Mouse (Mus musculus): Measurements from ENCODE around the gene Cdh22. TPM values are rescaled to one million over a fixed set of nuclear protein-coding genes. Genes with fewer than 3 reads are reported as not detected.

The Cdh22 gene
- 11.0 and 13.1 TPM in 2 replicates for polyA plus RNA-seq (2015; fragmentation: Nextera tagmentation; extraction: Ambion mirVana)

DNA sequence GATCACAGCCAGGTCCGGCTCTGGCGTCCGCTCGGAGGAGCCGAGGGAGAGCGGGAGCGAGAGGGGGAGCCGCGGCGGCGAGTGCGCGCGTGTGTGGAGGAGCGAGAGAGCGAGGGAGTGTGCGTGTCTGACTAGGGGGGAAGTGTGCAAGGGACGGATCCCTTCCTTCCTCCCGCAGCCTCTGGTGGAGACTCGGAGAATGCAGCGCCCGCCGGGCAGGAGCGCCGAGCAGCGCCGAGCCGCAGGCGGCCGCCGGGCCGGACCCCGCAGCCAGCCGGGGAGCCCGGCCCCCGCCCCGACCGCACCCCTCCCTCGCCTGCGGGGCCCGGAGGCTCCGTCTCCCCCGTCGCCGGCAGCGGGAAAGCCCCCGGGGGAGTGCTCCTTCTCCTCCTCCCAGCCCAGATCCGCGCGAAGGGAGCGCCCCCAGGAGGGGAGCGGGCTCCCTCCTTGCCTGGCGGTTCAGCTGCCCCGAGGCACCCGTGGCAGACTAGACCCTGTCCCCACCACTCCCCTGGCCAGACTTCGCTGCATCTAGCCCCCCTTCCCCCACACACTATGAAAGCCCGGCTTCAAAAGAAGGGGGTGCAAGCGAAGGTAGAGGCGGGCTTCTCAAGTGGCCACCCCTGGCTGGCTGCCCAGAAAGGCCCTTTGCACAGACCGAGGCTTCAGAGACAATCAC lies at the start of gene Cdh22:
Gene Cdh22 (minus strand): TSS at position 241 of the 679 bp plus-strand sequence.
- Histone ChIP-seq H3K27ac (ENCODE audit: low read depth, low read length) (peak within 1 kb of the TSS; percentile 72), H3K36me3 (ENCODE audit: control insufficient read depth, insufficient read depth, low read length) (no peaks in the 10 kb centered on the region), H3K9ac (ENCODE audit: low read depth, low read length) (peak within 1 kb of the TSS; percentile 81), H3K4me2 (ENCODE audit: low read length) (peak within 1 kb of the TSS; percentile 99), H3K9me3 (ENCODE audit: control insufficient read depth, low read length) (no peaks in the 10 kb centered on the region), H3K4me3 (ENCODE audit: low read length) (peak within 1 kb of the TSS; percentile 79), H3K27me3 (replicated peaks; ENCODE audit: control insufficient read depth, insufficient read depth, low read length) (peaks cover 21% of the 10 kb centered on the region), H3K4me1 (ENCODE audit: control insufficient read depth, insufficient read depth, low read depth, low read length) (peaks cover 14% of the 10 kb centered on the region)
- ATAC-seq, result peak; percentile 78
- 1% methylated on average over 30 of the region's 60 CpGs for WGBS

DNA sequence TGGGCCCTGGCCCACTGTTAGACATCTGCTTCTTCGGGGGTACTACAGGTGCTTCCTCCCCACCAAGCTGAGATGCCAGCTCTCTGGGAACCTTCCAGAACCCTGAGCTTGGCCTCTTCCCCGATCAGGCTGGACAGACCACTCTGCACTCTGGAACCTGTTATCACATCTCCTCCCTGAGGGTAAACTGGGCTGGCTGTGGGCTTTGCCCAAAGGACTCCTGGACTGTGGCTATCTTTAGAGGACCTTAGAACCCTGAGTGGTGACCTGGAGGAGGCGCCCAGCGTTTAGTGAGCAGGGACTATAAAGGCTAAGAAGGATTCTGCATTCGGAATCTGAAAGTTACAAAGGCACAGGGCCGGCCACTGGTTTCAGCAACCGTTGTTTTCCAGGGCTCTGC lies 49.7 kb upstream of the Cdh22 start:
- peaks cover 31% of the 10 kb centered on the region for H3K4me1 ChIP-seq (ENCODE audit: control insufficient read depth, insufficient read depth, low read depth, low read length)
- H3K9me3 ChIP-seq (ENCODE audit: control insufficient read depth, low read length), result no peaks in the 10 kb centered on the region
- 82% methylated on average over 7 of the region's 7 CpGs for WGBS
- no peak overlapping the region for H3K9ac ChIP-seq (ENCODE audit: low read depth, low read length)
- no peak overlapping the region for H3K4me3 ChIP-seq (ENCODE audit: low read length)
- peaks cover 6% of the 10 kb centered on the region; the same call in 1 of the 2 replicates for H3K36me3 ChIP-seq (ENCODE audit: control insufficient read depth, insufficient read depth, low read length)
- no peak overlapping the region for H3K27ac ChIP-seq (ENCODE audit: low read depth, low read length)
- no peak overlapping the region for H3K4me2 ChIP-seq (ENCODE audit: low read length)
- H3K27me3 ChIP-seq (replicated peaks; ENCODE audit: control insufficient read depth, insufficient read depth, low read length), result no peaks in the 10 kb centered on the region
- ATAC-seq, result no peak

DNA sequence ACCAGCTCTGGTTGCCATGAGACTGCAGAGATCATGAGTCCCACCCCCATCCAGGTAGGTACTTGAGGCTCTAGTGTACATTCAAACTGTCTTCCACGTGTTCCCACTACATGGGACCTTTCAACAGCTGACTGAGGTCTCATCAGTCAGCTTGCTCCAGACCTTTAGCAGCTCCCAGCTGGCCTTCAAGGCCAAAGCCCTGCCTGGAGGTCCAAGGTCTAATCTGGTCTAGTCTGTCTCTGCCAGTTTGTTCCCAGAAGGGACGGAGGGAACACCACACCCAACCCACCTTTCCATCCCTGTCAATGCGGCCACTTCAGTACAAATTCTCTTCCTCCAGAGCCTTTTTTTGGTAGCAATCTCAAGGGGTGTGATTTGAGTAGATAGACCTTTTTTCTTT lies 49.0 kb upstream of the Cdh22 start:
- peaks cover 26% of the 10 kb centered on the region for H3K4me1 ChIP-seq (ENCODE audit: control insufficient read depth, insufficient read depth, low read depth, low read length)
- H3K27ac ChIP-seq (ENCODE audit: low read depth, low read length), result no peak overlapping the region
- no peak overlapping the region for H3K9ac ChIP-seq (ENCODE audit: low read depth, low read length)
- no peak for ATAC-seq
- H3K27me3 ChIP-seq (replicated peaks; ENCODE audit: control insufficient read depth, insufficient read depth, low read length), result no peaks in the 10 kb centered on the region
- no peaks in the 10 kb centered on the region for H3K9me3 ChIP-seq (ENCODE audit: control insufficient read depth, low read length)
- peaks cover 6% of the 10 kb centered on the region; the same call in 1 of the 2 replicates for H3K36me3 ChIP-seq (ENCODE audit: control insufficient read depth, insufficient read depth, low read length)
- 91% methylated on average over 3 of the region's 3 CpGs for WGBS
- H3K4me2 ChIP-seq (ENCODE audit: low read length), result no peak overlapping the region
- H3K4me3 ChIP-seq (ENCODE audit: low read length), result no peak overlapping the region

DNA sequence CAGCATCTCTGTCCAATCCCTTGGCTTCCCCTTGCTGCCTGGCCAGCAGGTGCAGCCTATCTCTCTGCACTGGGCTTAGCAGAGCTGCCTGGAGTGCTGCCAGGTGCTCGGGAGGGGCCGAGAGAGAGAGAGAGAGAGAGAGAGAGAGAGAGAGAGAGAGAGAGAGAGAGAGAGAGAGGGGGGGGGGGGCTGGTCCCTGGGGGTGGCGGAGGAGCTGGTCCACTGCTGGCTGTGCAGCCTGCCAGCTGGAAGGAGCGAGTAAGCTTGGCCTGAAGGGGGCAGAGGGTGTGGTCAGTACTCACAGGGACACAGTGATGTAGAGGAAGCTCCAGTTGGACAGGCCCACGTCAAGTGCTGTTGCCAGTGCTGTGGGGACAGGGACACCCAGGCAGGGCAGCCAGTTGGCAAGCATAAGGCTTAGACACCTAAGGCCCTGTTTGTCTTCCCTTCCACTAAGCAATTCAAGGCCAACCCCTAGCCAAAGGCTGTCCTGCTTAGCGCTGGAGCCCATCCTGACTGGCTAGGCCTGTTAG lies 47.2 kb upstream of the Cdh22 start:
- Histone ChIP-seq H3K4me3 (ENCODE audit: low read length) (no peak overlapping the region), H3K36me3 (ENCODE audit: control insufficient read depth, insufficient read depth, low read length) (peaks cover 10% of the 10 kb centered on the region), H3K4me1 (ENCODE audit: control insufficient read depth, insufficient read depth, low read depth, low read length) (peaks cover 14% of the 10 kb centered on the region), H3K9me3 (ENCODE audit: control insufficient read depth, low read length) (no peaks in the 10 kb centered on the region), H3K27me3 (replicated peaks; ENCODE audit: control insufficient read depth, insufficient read depth, low read length) (no peaks in the 10 kb centered on the region), H3K9ac (ENCODE audit: low read depth, low read length) (no peak overlapping the region), H3K4me2 (ENCODE audit: low read length) (no peak overlapping the region), H3K27ac (ENCODE audit: low read depth, low read length) (peak overlapping the region; percentile 21; the same call in 1 of the 2 replicates)
- WGBS, result 37% methylated on average over 5 of the region's 6 CpGs
- peak; percentile 41; the same call in 1 of the 2 replicates for ATAC-seq

GRCm38 (mm10) chr2:165279351-165279750 lies 44.7 kb upstream of the Cdh22 start:
- H3K9ac ChIP-seq (ENCODE audit: low read depth, low read length), result no peak overlapping the region
- H3K4me1 ChIP-seq (ENCODE audit: control insufficient read depth, insufficient read depth, low read depth, low read length), result peaks cover 18% of the 10 kb centered on the region
- H3K9me3 ChIP-seq (ENCODE audit: control insufficient read depth, low read length), result no peaks in the 10 kb centered on the region
- no peak overlapping the region for H3K4me3 ChIP-seq (ENCODE audit: low read length)
- no peak overlapping the region for H3K4me2 ChIP-seq (ENCODE audit: low read length)
- H3K36me3 ChIP-seq (ENCODE audit: control insufficient read depth, insufficient read depth, low read length), result peaks cover 10% of the 10 kb centered on the region
- no peaks in the 10 kb centered on the region for H3K27me3 ChIP-seq (replicated peaks; ENCODE audit: control insufficient read depth, insufficient read depth, low read length)
- no peak overlapping the region for H3K27ac ChIP-seq (ENCODE audit: low read depth, low read length)
- WGBS, result 50% methylated on average over 10 of the region's 10 CpGs
- no peak for ATAC-seq

DNA sequence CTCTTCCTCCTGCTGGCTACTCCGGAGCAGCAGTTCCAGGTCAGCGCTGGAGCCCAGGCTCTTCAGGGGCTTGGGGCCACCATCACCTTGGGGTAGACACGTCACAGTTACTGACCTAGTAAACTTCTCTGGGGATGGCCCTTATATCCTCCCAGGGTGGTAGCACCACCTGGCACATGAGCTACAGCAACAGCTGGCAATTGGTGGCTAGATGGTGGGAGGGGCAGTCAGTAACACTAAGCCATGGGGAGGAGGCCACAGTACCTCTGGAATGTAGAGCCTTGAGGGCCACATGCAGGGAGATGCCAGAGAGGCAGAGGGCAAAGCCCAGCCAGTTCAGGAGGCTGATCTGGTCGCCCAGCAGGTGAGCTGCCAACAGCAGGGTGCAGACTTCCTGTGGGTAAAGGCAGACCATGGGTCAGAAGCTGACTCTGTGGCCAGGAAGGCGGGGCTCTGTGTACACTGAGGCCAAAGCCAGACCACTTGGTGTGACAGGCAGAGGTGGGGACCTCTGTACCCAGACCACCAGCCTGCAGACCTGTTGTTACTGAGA lies 42.6 kb upstream of the Cdh22 start:
- no peak overlapping the region for H3K27ac ChIP-seq (ENCODE audit: low read depth, low read length)
- peaks cover 22% of the 10 kb centered on the region for H3K4me1 ChIP-seq (ENCODE audit: control insufficient read depth, insufficient read depth, low read depth, low read length)
- no peak for ATAC-seq
- no peak overlapping the region for H3K4me3 ChIP-seq (ENCODE audit: low read length)
- H3K36me3 ChIP-seq (ENCODE audit: control insufficient read depth, insufficient read depth, low read length), result peaks cover 10% of the 10 kb centered on the region
- no peak overlapping the region for H3K9ac ChIP-seq (ENCODE audit: low read depth, low read length)
- H3K4me2 ChIP-seq (ENCODE audit: low read length), result no peak overlapping the region
- no peaks in the 10 kb centered on the region for H3K27me3 ChIP-seq (replicated peaks; ENCODE audit: control insufficient read depth, insufficient read depth, low read length)
- no peaks in the 10 kb centered on the region for H3K9me3 ChIP-seq (ENCODE audit: control insufficient read depth, low read length)
- WGBS, result 81% methylated on average over 5 of the region's 5 CpGs

GRCm38 (mm10) chr2:165275824-165276223 lies 41.2 kb upstream of the Cdh22 start:
- Histone ChIP-seq H3K27me3 (replicated peaks; ENCODE audit: control insufficient read depth, insufficient read depth, low read length) (no peaks in the 10 kb centered on the region), H3K4me2 (ENCODE audit: low read length) (no peak overlapping the region), H3K9ac (ENCODE audit: low read depth, low read length) (no peak overlapping the region), H3K4me3 (ENCODE audit: low read length) (no peak overlapping the region), H3K4me1 (ENCODE audit: control insufficient read depth, insufficient read depth, low read depth, low read length) (peaks cover 19% of the 10 kb centered on the region), H3K36me3 (ENCODE audit: control insufficient read depth, insufficient read depth, low read length) (peaks cover 7% of the 10 kb centered on the region), H3K27ac (ENCODE audit: low read depth, low read length) (peak overlapping the region; percentile 40; the same call in 1 of the 2 replicates), H3K9me3 (ENCODE audit: control insufficient read depth, low read length) (no peaks in the 10 kb centered on the region)
- WGBS, result 10% methylated on average over 8 of the region's 8 CpGs
- peak; percentile 60 for ATAC-seq

- no peak overlapping the region for H3K4me2 ChIP-seq (ENCODE audit: low read length)
- H3K4me3 ChIP-seq (ENCODE audit: low read length), result no peak overlapping the region
- no peaks in the 10 kb centered on the region for H3K9me3 ChIP-seq (ENCODE audit: control insufficient read depth, low read length)
- peaks cover 4% of the 10 kb centered on the region for H3K36me3 ChIP-seq (ENCODE audit: control insufficient read depth, insufficient read depth, low read length)
- no peaks in the 10 kb centered on the region for H3K27me3 ChIP-seq (replicated peaks; ENCODE audit: control insufficient read depth, insufficient read depth, low read length)
- ATAC-seq, result peak; percentile 75
- H3K9ac ChIP-seq (ENCODE audit: low read depth, low read length), result peak overlapping the region; percentile 45; the same call in 1 of the 2 replicates
- H3K4me1 ChIP-seq (ENCODE audit: control insufficient read depth, insufficient read depth, low read depth, low read length), result peaks cover 19% of the 10 kb centered on the region
- peak overlapping the region; percentile 74 for H3K27ac ChIP-seq (ENCODE audit: low read depth, low read length)
- 21% methylated on average over 7 of the region's 8 CpGs for WGBS
Observed at GRCm38 (mm10) chr2:165275124-165275640, 40.5 kb upstream of the Cdh22 start.

GRCm38 (mm10) chr2:165273589-165273988 lies 38.9 kb upstream of the Cdh22 start:
- Histone ChIP-seq H3K9me3 (ENCODE audit: control insufficient read depth, low read length) (no peaks in the 10 kb centered on the region), H3K4me3 (ENCODE audit: low read length) (no peak overlapping the region), H3K9ac (ENCODE audit: low read depth, low read length) (no peak overlapping the region), H3K4me1 (ENCODE audit: control insufficient read depth, insufficient read depth, low read depth, low read length) (peaks cover 19% of the 10 kb centered on the region), H3K36me3 (ENCODE audit: control insufficient read depth, insufficient read depth, low read length) (peaks cover 4% of the 10 kb centered on the region), H3K27me3 (replicated peaks; ENCODE audit: control insufficient read depth, insufficient read depth, low read length) (no peaks in the 10 kb centered on the region), H3K4me2 (ENCODE audit: low read length) (no peak overlapping the region), H3K27ac (ENCODE audit: low read depth, low read length) (no peak overlapping the region)
- no peak for ATAC-seq
- 21% methylated on average over 4 of the region's 4 CpGs for WGBS

Data from hindbrain, embryonic 16.5 days (tissue).